Mouse (Mus musculus): ENCODE measurements around the gene Lrrc32. TPM values are rescaled to one million over a fixed set of nuclear protein-coding genes. Genes with fewer than 3 reads are reported as not detected.

Lrrc32 gene
- polyA plus RNA-seq, 1 experiment from 2014 or later = 6.9 TPM

DNA sequence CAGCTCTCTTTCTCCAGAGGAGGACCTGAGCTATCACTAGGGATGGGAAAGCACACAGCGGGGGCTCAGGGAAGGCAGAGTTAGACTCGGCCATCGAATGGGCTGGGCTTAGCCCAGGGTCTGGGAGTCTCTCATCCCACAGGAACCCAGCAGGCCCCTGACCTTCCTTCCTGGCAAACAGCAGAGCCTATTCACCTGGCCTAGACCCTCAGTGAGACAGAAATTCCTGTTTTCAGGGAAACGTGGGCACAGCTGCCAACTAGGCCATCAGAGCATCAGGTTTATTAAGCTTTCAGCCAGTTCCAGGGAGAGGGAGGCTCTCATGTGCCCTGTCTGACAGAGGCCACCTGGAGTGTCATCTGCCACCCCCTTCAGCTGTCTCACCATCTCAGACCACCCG, 13.8 kb downstream of the Lrrc32 start:
- 51% methylated on average over 5 of the region's 5 CpGs for WGBS
- no peaks in the 10 kb centered on the region for H3K27me3 ChIP-seq (replicated peaks; ENCODE audit: control insufficient read depth, insufficient read depth, low read length)
- H3K4me2 ChIP-seq (replicated peaks; ENCODE audit: low read depth) = no peak overlapping the region
- no peaks in the 10 kb centered on the region for H3K9me3 ChIP-seq (ENCODE audit: control insufficient read depth)
- H3K27ac ChIP-seq (ENCODE audit: low read depth, low read length) = no peak overlapping the region
- no peak overlapping the region for H3K9ac ChIP-seq (ENCODE audit: low read depth, low read length)
- peaks cover 3% of the 10 kb centered on the region; the same call in 1 of the 2 replicates for H3K36me3 ChIP-seq (ENCODE audit: control insufficient read depth, insufficient read depth)
- TF ChIP-seq CTCF (IDR thresholded peaks at IDR 0.05; ENCODE audit: low read depth) = no peak
- H3K4me3 ChIP-seq (ENCODE audit: low read depth, low read length) = no peak overlapping the region
- no peak for ATAC-seq
- H3K4me1 ChIP-seq (replicated peaks; ENCODE audit: control insufficient read depth, insufficient read depth, low read length) = no peaks in the 10 kb centered on the region

DNA sequence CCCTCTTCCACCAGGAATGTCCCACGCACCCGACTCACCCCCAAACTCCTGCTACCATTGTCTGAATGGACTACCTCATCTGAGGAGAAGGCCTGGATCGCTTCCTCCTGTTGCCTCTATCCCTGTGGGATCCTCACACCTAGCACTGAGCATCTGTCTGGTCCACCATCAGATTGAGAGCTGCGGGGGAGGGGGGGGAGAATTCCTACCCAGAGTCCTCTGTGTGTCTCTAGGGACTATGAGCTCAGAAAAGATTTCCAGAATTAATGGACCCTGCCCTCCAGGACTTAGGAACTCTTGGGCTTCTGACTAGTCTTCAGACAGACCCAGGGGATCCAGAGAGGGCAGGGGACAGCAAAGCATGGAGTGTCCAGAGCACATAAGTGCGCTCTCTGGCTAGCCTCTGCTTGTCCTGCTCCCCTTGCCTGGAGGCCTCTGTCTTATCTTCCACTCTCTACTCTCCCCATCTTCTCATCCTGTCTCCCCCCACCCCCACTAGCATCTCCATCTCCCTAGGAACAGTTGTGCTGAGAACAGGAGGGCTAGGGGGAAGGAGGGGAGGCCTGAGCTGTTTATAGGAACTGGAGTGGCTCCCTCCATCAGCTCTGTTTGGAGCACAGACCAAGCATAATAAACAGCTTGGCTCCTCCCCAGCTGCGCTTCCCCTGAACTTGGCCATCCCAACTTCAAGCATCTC, 15.0 kb downstream of the Lrrc32 start:
- no peak for TF ChIP-seq CTCF (IDR thresholded peaks at IDR 0.05; ENCODE audit: low read depth)
- Histone ChIP-seq H3K27me3 (replicated peaks; ENCODE audit: control insufficient read depth, insufficient read depth, low read length) (no peaks in the 10 kb centered on the region), H3K36me3 (ENCODE audit: control insufficient read depth, insufficient read depth) (peaks cover 3% of the 10 kb centered on the region; the same call in 1 of the 2 replicates), H3K27ac (ENCODE audit: low read depth, low read length) (no peak overlapping the region), H3K4me3 (ENCODE audit: low read depth, low read length) (no peak overlapping the region), H3K9me3 (ENCODE audit: control insufficient read depth) (no peaks in the 10 kb centered on the region), H3K4me2 (replicated peaks; ENCODE audit: low read depth) (no peak overlapping the region), H3K9ac (ENCODE audit: low read depth, low read length) (no peak overlapping the region), H3K4me1 (replicated peaks; ENCODE audit: control insufficient read depth, insufficient read depth, low read length) (no peaks in the 10 kb centered on the region)
- ATAC-seq = peak; percentile 39; the same call in 1 of the 2 replicates
- 59% methylated on average over 6 of the region's 6 CpGs for WGBS

- Histone ChIP-seq H3K4me1 (replicated peaks; ENCODE audit: control insufficient read depth, insufficient read depth, low read length) (no peaks in the 10 kb centered on the region), H3K4me2 (replicated peaks; ENCODE audit: low read depth) (no peak overlapping the region), H3K27me3 (replicated peaks; ENCODE audit: control insufficient read depth, insufficient read depth, low read length) (no peaks in the 10 kb centered on the region), H3K4me3 (ENCODE audit: low read depth, low read length) (no peak overlapping the region), H3K36me3 (ENCODE audit: control insufficient read depth, insufficient read depth) (peaks cover 3% of the 10 kb centered on the region; the same call in 1 of the 2 replicates), H3K9ac (ENCODE audit: low read depth, low read length) (no peak overlapping the region), H3K9me3 (ENCODE audit: control insufficient read depth) (no peaks in the 10 kb centered on the region), H3K27ac (ENCODE audit: low read depth, low read length) (peak overlapping the region; percentile 5; the same call in 1 of the 2 replicates)
- 28% methylated on average over 5 of the region's 5 CpGs for WGBS
- peak; percentile 44 for TF ChIP-seq CTCF (IDR thresholded peaks at IDR 0.05; ENCODE audit: low read depth)
- no peak for ATAC-seq
Measured at GRCm38 (mm10) chr7:98504726-98505314, 15.7 kb downstream of the Lrrc32 start.

GRCm38 (mm10) chr7:98505664-98506063, 16.6 kb downstream of the Lrrc32 start:
- no peak for ATAC-seq
- Histone ChIP-seq H3K27ac (ENCODE audit: low read depth, low read length) (no peak overlapping the region), H3K4me2 (replicated peaks; ENCODE audit: low read depth) (no peak overlapping the region), H3K9me3 (ENCODE audit: control insufficient read depth) (no peaks in the 10 kb centered on the region), H3K36me3 (ENCODE audit: control insufficient read depth, insufficient read depth) (peaks cover 3% of the 10 kb centered on the region; the same call in 1 of the 2 replicates), H3K4me1 (replicated peaks; ENCODE audit: control insufficient read depth, insufficient read depth, low read length) (no peaks in the 10 kb centered on the region), H3K4me3 (ENCODE audit: low read depth, low read length) (no peak overlapping the region), H3K27me3 (replicated peaks; ENCODE audit: control insufficient read depth, insufficient read depth, low read length) (no peaks in the 10 kb centered on the region), H3K9ac (ENCODE audit: low read depth, low read length) (no peak overlapping the region)
- TF ChIP-seq CTCF (IDR thresholded peaks at IDR 0.05; ENCODE audit: low read depth) = no peak
- 40% methylated on average over 3 of the region's 3 CpGs for WGBS

DNA sequence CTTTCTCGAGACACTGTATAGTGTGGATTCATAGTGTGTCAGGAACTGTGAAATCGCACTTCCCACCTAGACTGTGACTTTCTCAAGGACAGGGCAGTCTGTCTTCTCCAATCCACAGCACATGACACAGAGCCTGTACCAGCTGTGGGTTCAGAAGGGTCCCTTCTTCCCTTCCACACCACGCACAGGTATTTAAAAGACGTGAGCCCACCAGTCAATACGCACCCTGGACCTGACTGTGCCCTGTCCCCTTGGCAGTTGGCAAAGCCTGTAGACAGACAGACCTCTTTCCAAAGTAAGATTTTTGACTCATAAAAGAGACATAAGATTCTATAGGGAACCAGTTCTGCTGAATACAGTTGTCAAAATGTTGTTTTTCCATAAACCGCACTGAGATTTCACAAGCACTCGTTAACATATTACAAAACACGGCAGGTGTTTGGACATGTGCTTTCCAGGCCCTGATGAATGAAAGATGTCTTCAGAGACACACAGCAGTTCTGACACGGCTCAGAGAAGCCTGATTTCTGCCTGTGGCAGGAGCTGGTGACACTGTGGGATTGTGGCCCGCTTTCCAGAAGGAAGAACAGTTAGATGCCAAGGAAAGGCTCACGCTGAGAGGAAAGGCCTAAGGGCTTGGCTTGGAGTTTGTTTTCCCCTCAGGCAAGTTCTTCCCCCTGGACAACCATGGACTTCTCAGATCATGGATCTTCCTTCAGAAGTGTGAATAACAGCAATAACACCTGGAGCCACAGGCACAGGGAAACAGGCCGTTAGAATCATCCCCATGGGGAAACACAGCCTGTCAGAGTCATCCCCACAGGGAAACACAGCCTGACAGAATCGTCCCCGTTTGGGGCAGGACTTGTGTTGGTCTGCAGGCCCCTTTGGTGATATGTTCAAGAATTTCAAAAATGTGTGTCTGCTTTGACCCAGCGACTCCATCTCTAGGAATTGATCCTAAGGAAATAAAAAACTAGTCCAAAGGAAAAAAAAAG, 22.2 kb downstream of the Lrrc32 start:
- 63% methylated on average over 15 of the region's 15 CpGs for WGBS
- TF ChIP-seq CTCF (IDR thresholded peaks at IDR 0.05; ENCODE audit: low read depth) = no peak
- Histone ChIP-seq H3K9me3 (ENCODE audit: control insufficient read depth) (no peaks in the 10 kb centered on the region), H3K27ac (ENCODE audit: low read depth, low read length) (no peak overlapping the region), H3K27me3 (replicated peaks; ENCODE audit: control insufficient read depth, insufficient read depth, low read length) (no peaks in the 10 kb centered on the region), H3K36me3 (ENCODE audit: control insufficient read depth, insufficient read depth) (no peaks in the 10 kb centered on the region), H3K9ac (ENCODE audit: low read depth, low read length) (no peak overlapping the region), H3K4me1 (replicated peaks; ENCODE audit: control insufficient read depth, insufficient read depth, low read length) (no peaks in the 10 kb centered on the region), H3K4me3 (ENCODE audit: low read depth, low read length) (no peak overlapping the region), H3K4me2 (replicated peaks; ENCODE audit: low read depth) (no peak overlapping the region)
- no peak for ATAC-seq

- 73% methylated on average over 3 of the region's 3 CpGs for WGBS
- Histone ChIP-seq H3K9me3 (ENCODE audit: control insufficient read depth) (no peaks in the 10 kb centered on the region), H3K4me1 (replicated peaks; ENCODE audit: control insufficient read depth, insufficient read depth, low read length) (no peaks in the 10 kb centered on the region), H3K36me3 (ENCODE audit: control insufficient read depth, insufficient read depth) (no peaks in the 10 kb centered on the region), H3K27me3 (replicated peaks; ENCODE audit: control insufficient read depth, insufficient read depth, low read length) (no peaks in the 10 kb centered on the region), H3K27ac (ENCODE audit: low read depth, low read length) (no peak overlapping the region), H3K4me3 (ENCODE audit: low read depth, low read length) (no peak overlapping the region), H3K4me2 (replicated peaks; ENCODE audit: low read depth) (no peak overlapping the region), H3K9ac (ENCODE audit: low read depth, low read length) (no peak overlapping the region)
- ATAC-seq = no peak
- TF ChIP-seq CTCF (IDR thresholded peaks at IDR 0.05; ENCODE audit: low read depth) = no peak
Measured at GRCm38 (mm10) chr7:98513251-98513650, 24.2 kb downstream of the Lrrc32 start.

Measured in intestine, postnatal 0 days (tissue).